Mouse (Mus musculus): ENCODE data around the gene Myh14.
"Not testable (repeated sequence)": the region's sequence is repeated elsewhere in the genome, so short reads cannot be mapped to it uniquely, and the experiment has no call there.

The Myh14 gene

DNA sequence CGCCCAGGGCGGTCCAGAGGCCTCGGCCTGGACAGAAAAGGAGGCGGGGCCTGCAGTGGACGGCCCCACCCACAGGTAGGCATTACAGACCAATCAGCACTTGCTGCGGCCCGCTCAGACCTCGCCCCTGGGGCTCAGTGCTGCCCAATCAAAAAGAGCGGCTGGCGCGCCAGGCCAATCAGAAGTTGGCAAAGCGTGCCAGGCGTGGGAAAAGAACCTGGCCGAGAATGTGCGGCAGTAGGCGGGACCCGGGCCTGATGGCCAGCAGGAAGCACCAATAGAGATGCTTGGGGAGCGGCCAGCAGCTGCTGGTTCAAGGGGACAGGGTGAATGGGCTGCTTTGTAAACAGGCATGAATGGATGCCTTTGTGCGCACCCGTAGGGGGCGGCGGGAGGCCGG is at the start of gene Myh14:
TSS of gene Myh14 (minus strand) at position 41 of the 400 bp plus-strand sequence.
- no peak for DNase-seq (ENCODE audit: low read depth, low spot score)

DNA sequence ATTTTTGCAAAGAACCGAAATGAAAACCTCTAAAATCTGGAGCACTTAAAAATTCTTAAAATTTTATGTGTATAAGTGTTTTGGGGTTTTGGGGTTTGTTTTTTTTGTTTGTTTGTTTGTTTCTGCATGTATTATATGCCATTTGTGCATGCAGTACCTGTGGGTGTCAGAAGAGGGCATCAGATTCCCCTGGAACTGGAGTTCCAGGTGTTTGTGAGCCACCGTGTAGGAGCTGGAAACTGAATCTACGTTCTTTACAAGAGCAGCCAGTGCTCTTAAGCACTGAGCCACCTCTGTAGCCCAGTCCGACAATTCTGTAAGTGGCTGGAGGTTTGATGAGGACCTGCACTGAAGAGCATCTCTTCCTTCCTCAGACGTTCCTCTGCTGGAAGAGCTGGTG is 39.2 kb upstream of the Myh14 start:
- no peak for DNase-seq (ENCODE audit: low read depth, low spot score)

DNA sequence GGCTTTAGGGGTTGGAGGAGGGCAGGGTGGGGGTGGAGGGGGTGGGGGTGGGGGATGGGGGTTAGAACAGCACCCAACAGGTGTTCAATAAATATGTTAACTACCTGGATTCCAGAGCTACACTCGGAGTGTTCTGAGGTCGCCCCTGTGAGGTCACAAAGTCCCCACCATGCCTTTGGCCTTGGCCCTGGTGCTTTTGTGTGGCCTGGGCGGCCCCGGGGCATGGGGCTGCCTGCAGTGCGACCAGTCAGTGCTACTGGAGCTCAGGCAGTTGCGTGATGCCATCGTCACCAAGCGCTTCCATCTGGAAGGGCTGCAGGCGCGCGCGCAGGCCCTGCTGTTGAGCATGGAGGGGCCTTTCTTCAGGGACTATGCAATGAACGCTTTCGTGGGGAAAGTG is 37.9 kb upstream of the Myh14 start, which contains the start of gene Izumo2:
TSS of gene Izumo2 (plus strand) at position 169 of the 400 bp plus-strand sequence.
- DNase-seq (ENCODE audit: low read depth, low spot score) = no peak

DNA sequence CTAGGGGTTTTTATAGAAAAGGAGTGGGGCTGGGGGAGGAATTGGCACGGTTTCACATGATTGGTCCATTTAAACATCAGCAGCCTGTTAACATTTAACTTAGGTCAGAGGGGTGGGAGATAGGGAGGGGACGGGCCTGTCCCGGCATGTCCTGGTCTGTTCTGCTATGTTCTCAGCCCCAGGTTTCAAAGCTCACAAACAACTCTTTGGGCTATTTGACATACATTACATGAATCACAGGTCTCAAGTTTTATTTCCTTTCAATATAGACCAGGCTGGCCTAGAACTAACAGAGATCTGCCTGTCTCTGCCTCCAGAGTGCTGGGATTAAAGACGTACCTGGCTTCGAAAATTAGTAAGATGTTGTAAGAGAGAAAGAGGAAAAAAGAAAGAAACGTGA is 37.5 kb upstream of the Myh14 start:
- not testable (repeated sequence) for DNase-seq (ENCODE audit: low read depth, low spot score)

GRCm38 (mm10) chr7:44707169-44707675 is 36.6 kb upstream of the Myh14 start:
- DNase-seq (ENCODE audit: low read depth, low spot score) = no peak

- no peak for DNase-seq (ENCODE audit: low read depth, low spot score)
Observed at GRCm38 (mm10) chr7:44706322-44706721, 35.7 kb upstream of the Myh14 start.

GRCm38 (mm10) chr7:44705086-44705485 is 34.4 kb upstream of the Myh14 start:
- no peak for DNase-seq (ENCODE audit: low read depth, low spot score)

GRCm38 (mm10) chr7:44704363-44704762 is 33.7 kb upstream of the Myh14 start:
- peak; percentile 27 for DNase-seq (ENCODE audit: low read depth, low spot score)

GRCm38 (mm10) chr7:44702985-44703384 is 32.3 kb upstream of the Myh14 start:
- DNase-seq (ENCODE audit: low read depth, low spot score) = no peak

- DNase-seq (ENCODE audit: low read depth, low spot score) = no peak
Observed at GRCm38 (mm10) chr7:44701921-44702320, 31.3 kb upstream of the Myh14 start.

DNA sequence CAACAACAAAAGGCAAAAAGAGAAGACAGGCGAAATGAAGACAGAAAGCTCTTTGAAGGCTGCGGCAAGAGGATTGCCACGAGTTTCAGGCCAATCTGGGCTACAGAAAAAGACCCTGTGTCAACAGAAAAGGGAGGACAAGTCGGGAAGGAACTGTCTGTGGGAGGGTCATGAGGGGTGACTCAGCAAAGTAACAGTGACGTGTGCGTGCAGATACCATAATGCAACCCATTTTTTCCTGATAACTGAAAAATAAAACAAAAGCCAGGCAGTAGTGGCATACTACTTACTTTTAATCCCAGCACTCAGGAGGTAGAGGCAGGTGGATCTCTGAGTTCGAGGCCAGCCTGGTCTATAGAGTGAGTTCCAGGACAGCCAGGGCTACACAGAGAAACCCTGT is 27.3 kb upstream of the Myh14 start:
- DNase-seq (ENCODE audit: low read depth, low spot score) = no peak

GRCm38 (mm10) chr7:44697191-44697710 is 26.6 kb upstream of the Myh14 start:
- no peak for DNase-seq (ENCODE audit: low read depth, low spot score)

DNA sequence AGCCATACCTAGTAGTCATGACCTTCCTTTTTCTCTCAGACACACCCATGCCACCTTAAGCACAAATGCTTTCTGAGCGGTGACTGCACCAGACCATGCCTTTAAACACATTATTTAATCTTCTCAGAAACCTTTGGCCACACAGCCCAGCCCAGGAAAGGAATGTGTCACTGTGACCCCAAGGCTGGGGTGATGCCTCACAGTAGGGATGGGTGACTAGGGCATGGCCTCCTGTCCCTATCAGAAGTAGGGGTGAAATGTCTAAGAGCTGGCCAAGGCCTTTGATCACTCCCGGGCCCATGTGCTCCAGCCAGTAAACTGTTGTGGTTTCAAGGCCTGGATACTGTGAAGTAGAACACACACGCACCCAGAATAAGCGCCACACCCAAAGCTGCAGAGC is 24.6 kb upstream of the Myh14 start:
- DNase-seq (ENCODE audit: low read depth, low spot score) = no peak

DNA sequence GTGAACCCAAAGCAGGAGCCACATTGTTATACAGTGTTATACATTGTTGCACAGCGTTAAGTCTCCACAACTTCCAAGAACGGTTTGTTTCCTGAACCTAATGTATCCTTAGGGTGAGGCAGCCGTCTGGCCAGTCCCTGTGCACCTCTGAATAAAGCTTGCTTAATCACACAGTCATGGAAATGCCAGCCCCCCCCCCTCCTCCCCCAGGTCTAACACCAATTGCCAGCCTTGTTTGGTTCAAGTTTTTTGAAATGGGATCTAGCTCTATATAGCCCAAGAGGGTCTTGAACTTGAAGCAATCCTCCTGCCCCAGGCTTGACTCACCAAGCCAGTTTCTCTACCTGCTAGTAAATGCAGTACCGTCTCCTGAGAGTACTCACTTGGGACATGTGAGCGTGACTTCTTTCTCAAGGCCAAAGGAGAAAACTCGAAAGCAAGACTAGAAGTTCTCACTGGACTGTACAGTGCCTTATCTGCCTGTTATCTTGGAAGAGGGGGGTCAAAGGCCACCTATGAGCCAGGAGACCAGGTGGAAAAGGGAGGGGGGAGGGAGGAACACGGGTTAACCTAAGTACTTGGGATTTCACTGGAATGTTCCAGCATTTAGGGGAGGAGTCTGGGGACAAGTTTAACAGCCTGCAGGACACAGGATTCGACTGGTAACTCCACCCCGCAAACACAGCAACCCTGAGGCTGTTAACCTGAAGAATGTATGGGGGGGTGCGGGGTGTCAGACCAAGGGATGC is 23.0 kb upstream of the Myh14 start:
- DNase-seq (ENCODE audit: low read depth, low spot score) = no peak

DNA sequence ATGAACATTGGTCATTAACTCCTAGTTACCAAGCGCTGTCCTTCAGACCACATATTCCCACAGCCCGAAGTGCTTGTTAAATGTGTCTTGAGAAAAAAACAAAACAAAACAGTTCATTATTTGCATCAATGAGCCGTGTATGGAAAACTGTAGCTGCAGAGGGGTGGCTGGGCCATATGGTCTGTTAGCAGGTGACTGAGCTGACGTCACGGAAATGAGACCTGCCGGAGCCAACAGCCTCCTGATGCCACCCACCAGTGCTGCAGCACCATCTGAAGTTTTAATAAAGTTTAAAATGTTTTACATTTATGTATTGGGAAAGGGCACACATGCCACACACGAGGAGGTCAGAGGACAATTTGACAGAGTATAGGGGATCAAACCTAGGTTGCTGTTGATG is 18.7 kb upstream of the Myh14 start:
- no peak for DNase-seq (ENCODE audit: low read depth, low spot score)

DNA sequence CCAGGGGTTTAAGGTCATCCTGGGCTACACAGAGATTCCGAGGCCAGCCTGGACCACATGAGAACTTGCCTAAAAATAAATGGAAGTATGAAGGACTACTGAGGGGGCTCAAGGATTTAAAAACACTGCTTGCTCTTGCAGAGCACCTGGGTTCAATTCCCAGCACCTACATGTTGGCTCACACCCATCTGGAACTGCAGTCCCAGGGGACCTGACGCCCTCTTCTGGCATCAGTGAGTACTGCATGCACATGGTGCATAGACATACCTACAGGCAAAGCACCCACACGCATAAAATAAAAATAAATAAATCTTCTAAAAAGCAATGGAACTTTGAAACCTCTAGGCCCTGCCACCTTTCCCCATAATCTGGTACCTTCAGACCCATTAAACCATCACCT is 18.2 kb upstream of the Myh14 start:
- DNase-seq (ENCODE audit: low read depth, low spot score) = no peak

GRCm38 (mm10) chr7:44685531-44686402 is 15.1 kb upstream of the Myh14 start:
- DNase-seq (ENCODE audit: low read depth, low spot score) = no peak

DNA sequence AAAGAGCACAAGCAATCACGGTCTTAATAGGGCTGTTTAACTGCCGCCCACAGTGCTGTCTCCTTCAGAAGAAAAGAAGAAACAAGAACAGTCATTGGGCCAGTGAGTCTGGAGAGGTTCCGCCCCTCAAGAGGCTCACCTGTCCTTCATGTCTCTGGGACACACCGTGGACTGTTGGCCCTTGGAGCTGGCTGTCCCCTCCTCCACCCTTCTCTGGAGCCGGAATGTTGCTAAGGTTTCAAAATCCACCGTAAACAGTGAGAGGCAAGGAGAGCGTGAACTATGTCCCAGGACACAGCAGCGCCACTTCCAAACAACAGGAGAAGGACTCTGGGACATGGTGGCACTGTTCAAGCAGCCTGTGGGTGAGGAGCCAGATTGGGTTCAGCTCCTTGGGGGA is 13.0 kb upstream of the Myh14 start:
- no peak for DNase-seq (ENCODE audit: low read depth, low spot score)

GRCm38 (mm10) chr7:44676611-44677010 is 6.0 kb upstream of the Myh14 start:
- no peak for DNase-seq (ENCODE audit: low read depth, low spot score)

DNA sequence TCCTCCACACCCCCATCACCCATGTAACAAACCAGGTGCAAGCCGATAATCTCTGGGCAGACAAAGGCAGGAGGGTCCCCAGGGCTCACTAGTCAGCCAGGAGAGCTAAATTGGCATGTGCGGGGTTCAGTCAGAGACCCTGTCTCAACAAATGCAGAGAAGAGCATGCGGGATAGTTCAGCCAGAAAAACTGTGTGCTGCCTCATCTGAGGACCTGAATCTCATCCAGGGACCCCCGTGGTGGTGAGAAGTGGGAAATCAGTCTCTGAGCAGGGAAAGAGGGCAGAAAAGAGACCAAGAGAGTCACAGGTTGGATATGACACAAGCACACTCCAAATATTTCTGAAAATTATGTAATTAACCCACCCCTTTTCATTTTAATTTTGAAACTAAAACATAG is 5.5 kb upstream of the Myh14 start:
- no peak for DNase-seq (ENCODE audit: low read depth, low spot score)

DNA sequence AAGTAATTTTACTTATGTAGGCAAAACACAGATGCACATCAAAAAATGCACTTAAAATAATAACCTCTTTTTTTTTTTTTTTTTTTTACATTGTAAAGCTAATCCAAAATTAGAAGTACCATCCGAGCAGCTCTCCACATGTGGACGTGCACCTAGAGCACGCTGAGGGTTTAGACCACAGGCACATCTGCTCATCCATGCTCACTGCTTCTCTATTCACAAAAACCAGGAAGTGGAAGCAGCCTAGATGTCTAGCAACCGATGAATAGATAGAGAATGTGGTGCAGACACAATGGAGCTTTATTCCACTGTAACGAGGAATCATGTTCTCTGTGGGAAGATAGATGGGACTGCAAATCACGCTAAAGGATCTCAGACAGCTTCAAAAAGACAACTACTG is 4.5 kb upstream of the Myh14 start:
- DNase-seq (ENCODE audit: low read depth, low spot score) = no peak

GRCm38 (mm10) chr7:44674511-44674910 is 3.9 kb upstream of the Myh14 start:
- no peak for DNase-seq (ENCODE audit: low read depth, low spot score)

All from c-Kit-negative CD71-positive TER-119-positive erythroid progenitor cells, embryonic 14.5 days (primary cell).